Mouse (Mus musculus): ENCODE measurements at regions not wholly inside any gene's neighbourhood (a gene's known extent, or its start where the extent isn't known, plus 50 kb on each side); places are given as distances from the start of the nearest gene placed in this dataset.

GRCm38 (mm10) chr10:81996742-81997536 lies 51.0 kb upstream of the Zfp873 start:
- peak; percentile 65 for DNase-seq (ENCODE audit: low spot score)
